Mouse (Mus musculus): ENCODE data around the gene Dgkz. TPM values are rescaled to one million over a fixed set of nuclear protein-coding genes. Genes with fewer than 3 reads are reported as not detected.

Gene Dgkz
- polyA plus RNA-seq, 1 experiment from 2014 or later, result 32.2 TPM

DNA sequence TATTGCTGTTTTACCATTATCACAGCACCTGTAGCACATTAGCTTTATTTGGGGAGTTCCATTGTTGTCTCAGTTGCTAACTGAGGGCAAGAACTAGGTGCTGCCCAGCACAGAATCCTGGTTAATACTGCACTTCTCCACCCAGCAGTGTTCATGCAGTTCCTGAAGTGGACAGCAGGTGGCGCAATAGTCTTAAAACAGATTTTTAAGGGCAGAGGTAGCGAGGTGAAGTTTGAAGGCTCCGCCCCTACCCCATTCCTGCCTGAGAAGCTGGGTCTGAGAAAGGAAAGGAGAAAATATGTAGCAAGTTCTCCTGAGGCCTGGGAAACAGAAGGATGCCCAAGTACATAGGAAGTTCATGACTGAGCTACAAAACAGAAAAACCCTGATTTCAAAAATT lies 11.9 kb upstream of the Dgkz start:
- 3% methylated on average over 3 of the region's 3 CpGs for WGBS
- peak; percentile 28; the same call in 1 of the 2 replicates for ATAC-seq (replicated peaks)
- H3K36me3 ChIP-seq (replicated peaks), result no peaks in the 10 kb centered on the region
- H3K9me3 ChIP-seq, result no peaks in the 10 kb centered on the region
- H3K4me3 ChIP-seq, result no peak overlapping the region
- H3K27ac ChIP-seq, result no peak overlapping the region
- no peak overlapping the region for H3K4me2 ChIP-seq
- H3K4me1 ChIP-seq, result peaks cover 6% of the 10 kb centered on the region
- 0 out of 2 replicates have a peak, but pooled peaks cover 3% of the 10 kb centered on the region for H3K27me3 ChIP-seq (replicated peaks)
- no peak overlapping the region for H3K9ac ChIP-seq

DNA sequence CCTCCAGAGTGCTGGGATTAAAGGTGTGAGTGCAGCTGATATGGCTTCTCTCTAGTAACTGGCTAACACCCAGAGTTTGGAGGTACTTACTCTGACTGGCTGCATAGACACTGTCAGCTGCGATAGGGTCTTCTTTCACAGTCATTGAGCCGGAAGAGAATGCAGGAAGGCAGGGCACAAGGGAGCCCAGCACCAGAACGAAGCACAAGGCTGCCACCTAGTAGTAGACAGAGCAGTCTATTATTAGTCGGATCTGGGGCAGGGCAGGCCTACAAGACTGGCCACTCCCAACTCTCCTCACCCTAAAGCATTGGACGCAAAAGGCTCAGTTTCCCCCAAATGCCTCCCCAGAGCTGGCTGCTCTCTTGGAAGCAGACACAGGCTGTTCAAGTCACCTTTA lies 10.4 kb upstream of the Dgkz start:
- ATAC-seq (replicated peaks), result 0 out of 2 replicates have a peak, but pooled peaks have one; percentile 22
- peaks cover 6% of the 10 kb centered on the region for H3K4me1 ChIP-seq
- H3K36me3 ChIP-seq (replicated peaks), result no peaks in the 10 kb centered on the region
- H3K9ac ChIP-seq, result no peak overlapping the region
- H3K9me3 ChIP-seq, result no peaks in the 10 kb centered on the region
- H3K4me2 ChIP-seq, result no peak overlapping the region
- WGBS, result 7% methylated on average over 5 of the region's 5 CpGs
- H3K27me3 ChIP-seq (replicated peaks), result 0 out of 2 replicates have a peak, but pooled peaks cover 3% of the 10 kb centered on the region
- H3K4me3 ChIP-seq, result no peak overlapping the region
- no peak overlapping the region for H3K27ac ChIP-seq

DNA sequence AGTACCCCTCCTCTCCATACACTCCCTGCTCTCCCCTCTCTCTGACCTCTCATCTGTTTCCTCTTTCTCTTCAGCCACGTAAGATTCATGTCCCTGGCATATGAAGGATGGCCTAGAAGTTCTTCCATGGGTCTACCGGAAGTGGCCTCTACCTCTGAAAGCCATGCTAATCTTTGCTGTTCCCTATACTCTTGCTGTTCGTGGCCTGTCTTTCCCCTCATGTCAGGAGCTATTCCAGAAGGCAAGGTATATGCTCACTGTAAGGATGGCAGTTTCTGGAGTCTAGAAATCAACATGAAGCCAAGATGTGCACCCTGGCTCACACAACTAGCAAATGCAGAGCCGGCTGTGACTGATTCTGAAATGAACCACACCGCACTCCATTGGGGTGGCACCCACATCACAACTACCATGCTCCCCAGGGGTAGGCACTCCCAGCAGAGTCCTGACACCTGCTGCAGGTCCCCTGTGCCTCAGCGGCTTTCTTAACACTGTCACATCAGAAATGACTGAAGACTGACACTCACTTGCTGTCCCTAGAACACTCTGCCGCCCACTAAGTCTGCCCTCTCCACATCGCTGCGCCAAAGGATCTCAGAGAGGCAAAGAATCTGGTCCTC lies 9.4 kb upstream of the Dgkz start:
- Histone ChIP-seq H3K27ac (no peak overlapping the region), H3K27me3 (replicated peaks) (0 out of 2 replicates have a peak, but pooled peaks cover 3% of the 10 kb centered on the region), H3K36me3 (replicated peaks) (no peaks in the 10 kb centered on the region), H3K4me1 (peaks cover 9% of the 10 kb centered on the region), H3K9ac (no peak overlapping the region), H3K4me3 (no peak overlapping the region), H3K9me3 (no peaks in the 10 kb centered on the region), H3K4me2 (peak overlapping the region; percentile 37)
- no peak for ATAC-seq (replicated peaks)
- WGBS, result 38% methylated on average over 9 of the region's 9 CpGs

DNA sequence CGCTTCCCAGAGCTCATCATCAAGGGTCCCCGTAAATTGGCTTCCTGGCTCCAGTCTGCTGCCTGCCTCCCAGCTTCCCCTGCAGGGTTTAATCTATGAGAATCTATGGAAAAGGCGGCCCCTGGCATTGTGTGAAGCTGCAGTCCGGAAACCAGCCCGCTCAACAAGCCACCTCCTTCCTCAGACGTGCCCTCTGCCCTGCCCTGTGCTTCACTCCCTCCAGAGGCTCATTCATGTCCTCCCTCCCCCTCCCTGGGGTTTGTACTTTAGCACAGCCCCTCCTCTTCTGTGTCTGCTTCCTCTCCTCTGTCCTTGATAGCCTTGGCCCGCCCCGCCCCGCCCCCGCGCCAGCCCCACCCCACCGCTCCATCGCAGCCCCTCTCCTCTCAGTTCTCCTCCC lies 8.8 kb upstream of the Dgkz start:
- Histone ChIP-seq H3K4me1 (peaks cover 9% of the 10 kb centered on the region), H3K9me3 (no peaks in the 10 kb centered on the region), H3K4me3 (no peak overlapping the region), H3K27me3 (replicated peaks) (0 out of 2 replicates have a peak, but pooled peaks cover 3% of the 10 kb centered on the region), H3K9ac (no peak overlapping the region), H3K4me2 (peak overlapping the region; percentile 37), H3K27ac (no peak overlapping the region), H3K36me3 (replicated peaks) (no peaks in the 10 kb centered on the region)
- ATAC-seq (replicated peaks), result peak; percentile 64
- WGBS, result 2% methylated on average over 10 of the region's 13 CpGs

DNA sequence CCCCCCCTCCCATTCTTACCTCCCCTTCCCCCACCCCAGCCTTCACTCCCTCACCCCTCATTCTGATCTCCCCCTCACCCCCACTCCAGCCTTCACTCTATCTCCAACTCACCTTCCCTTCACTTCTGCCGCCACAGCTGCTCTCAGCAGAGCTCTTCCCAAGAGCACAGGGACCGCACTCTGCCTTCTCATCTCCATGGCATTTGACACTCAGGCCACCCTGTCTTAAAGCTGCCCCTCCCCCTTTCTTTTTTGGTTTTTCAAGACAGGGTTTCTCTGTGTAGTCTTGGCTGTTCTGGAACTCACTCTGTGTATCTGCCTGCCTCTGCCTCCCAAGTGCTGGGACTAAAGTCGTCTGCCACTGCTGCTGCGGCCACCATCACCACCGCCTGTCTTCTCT lies 5.2 kb upstream of the Dgkz start:
- H3K27ac ChIP-seq, result no peak overlapping the region
- peaks cover 16% of the 10 kb centered on the region for H3K27me3 ChIP-seq (replicated peaks)
- H3K36me3 ChIP-seq (replicated peaks), result no peaks in the 10 kb centered on the region
- peaks cover 27% of the 10 kb centered on the region for H3K4me1 ChIP-seq
- no peak overlapping the region for H3K9ac ChIP-seq
- no peak for ATAC-seq (replicated peaks)
- WGBS, result 49% methylated on average over 5 of the region's 5 CpGs
- H3K4me3 ChIP-seq, result no peak overlapping the region
- H3K9me3 ChIP-seq, result no peaks in the 10 kb centered on the region
- H3K4me2 ChIP-seq, result no peak overlapping the region

DNA sequence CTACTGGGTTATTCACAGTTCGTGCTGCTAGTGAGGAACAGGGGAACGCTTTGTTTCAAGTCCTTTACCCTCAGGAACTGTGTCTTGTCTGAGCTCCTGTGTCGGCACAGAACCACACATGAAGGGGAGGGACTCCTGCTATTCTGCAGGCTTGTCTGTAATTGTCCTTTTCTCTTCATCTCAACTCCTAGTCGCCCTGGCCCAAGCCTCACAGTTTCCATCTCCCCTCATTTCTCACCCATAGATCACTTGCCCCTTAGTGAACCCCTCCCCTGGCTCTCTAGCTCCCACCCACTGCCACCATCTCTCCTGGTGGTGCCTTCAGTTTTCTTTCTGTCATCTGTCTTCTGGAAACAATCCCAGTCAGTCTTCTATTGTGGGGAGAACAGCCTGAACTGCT lies 4.6 kb upstream of the Dgkz start:
- ATAC-seq (replicated peaks), result no peak
- no peak overlapping the region for H3K27ac ChIP-seq
- H3K4me1 ChIP-seq, result peaks cover 33% of the 10 kb centered on the region
- H3K36me3 ChIP-seq (replicated peaks), result no peaks in the 10 kb centered on the region
- 18% methylated on average over 4 of the region's 4 CpGs for WGBS
- H3K27me3 ChIP-seq (replicated peaks), result peaks cover 22% of the 10 kb centered on the region
- no peaks in the 10 kb centered on the region for H3K9me3 ChIP-seq
- no peak overlapping the region for H3K4me3 ChIP-seq
- H3K9ac ChIP-seq, result no peak overlapping the region
- H3K4me2 ChIP-seq, result no peak overlapping the region

DNA sequence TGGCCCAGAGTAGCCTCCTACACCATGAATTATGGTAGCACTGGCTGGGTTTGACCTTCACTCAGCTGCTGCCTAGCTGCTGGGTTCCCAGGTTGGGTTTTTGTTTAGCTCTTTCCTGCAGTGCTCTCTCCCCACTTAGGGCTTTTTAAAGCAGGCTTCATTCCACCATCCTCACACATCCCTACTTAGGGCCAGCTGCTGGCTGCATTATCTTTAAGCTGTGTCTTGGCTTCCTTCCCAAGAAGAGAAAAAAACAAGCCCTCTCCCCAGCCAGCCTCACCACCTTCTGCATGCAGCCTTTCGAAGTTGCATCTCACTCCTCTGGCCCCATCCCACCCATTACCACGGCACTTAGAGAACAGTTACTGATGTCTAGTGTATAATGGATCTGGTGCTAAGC lies 2.9 kb upstream of the Dgkz start:
- Histone ChIP-seq H3K9ac (no peak overlapping the region), H3K36me3 (replicated peaks) (no peaks in the 10 kb centered on the region), H3K27me3 (replicated peaks) (peaks cover 31% of the 10 kb centered on the region), H3K4me1 (peaks cover 28% of the 10 kb centered on the region), H3K9me3 (no peaks in the 10 kb centered on the region), H3K4me2 (no peak overlapping the region), H3K4me3 (no peak overlapping the region), H3K27ac (0 out of 2 replicates have a peak overlapping the region, but pooled peaks have one; percentile 7)
- no peak for ATAC-seq (replicated peaks)
- WGBS, result 33% methylated on average over 2 of the region's 2 CpGs

DNA sequence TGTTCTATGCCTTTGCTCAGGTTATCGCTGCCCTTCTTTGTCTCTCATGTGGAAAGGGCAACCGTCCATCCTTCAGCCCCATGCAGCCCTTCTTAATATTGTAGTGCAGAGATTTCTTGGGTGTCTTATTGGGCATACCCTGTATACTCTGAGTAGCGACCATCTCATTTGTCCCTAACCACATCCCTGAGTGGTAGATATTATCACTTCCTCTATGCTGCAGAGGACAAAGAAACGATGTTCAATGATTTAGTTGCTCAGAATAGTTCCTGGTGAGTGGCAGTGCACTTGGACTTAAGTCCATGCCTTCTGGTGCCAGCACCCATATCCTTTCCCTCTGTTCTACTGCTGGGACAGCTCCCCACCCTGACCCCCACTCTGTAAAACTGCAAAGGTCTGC lies 2.3 kb upstream of the Dgkz start:
- Histone ChIP-seq H3K9ac (no peak overlapping the region), H3K4me3 (no peak overlapping the region), H3K27ac (0 out of 2 replicates have a peak overlapping the region, but pooled peaks have one; percentile 7), H3K27me3 (replicated peaks) (peaks cover 31% of the 10 kb centered on the region), H3K4me1 (peaks cover 28% of the 10 kb centered on the region), H3K9me3 (no peaks in the 10 kb centered on the region), H3K36me3 (replicated peaks) (no peaks in the 10 kb centered on the region), H3K4me2 (no peak overlapping the region)
- WGBS, result 85% methylated on average over 4 of the region's 4 CpGs
- ATAC-seq (replicated peaks), result no peak

DNA sequence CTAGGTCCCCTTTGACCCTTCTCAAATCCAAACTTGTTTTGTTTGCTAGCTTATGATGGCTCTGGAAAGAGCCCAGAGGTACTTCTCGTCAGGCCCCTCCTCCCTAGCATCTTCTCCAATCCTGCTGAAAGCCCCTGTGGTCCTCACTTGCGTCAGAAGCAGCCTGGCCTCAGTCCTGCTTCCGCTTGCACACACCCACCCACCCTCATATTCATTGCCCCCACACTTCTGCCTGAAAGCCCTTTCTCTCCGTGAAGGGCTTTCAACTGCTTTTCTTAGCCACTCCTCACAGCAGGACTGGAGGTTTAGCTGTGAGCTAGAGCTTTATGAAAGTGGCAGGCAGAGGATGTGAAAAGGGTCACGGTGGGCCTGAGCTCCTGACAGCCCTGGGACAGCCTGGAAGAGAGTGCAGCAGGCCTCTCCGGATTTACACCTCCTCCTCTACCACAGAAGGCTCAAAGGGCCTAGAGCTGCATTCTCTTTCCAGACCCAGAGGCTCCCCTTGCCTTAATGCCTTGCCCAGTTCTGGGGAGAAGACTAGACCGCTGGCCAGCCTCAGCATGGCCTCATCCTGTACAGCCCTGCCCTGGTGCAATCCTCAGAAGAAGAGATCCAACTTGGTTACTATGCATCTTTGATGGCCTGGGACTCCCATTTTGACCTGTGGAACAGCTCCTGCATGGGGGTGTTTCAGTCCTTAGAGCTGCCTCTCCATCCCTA lies 2.1 kb downstream of the Dgkz start:
- Histone ChIP-seq H3K27ac (no peak overlapping the region), H3K4me2 (no peak overlapping the region), H3K4me3 (no peak overlapping the region), H3K9ac (no peak overlapping the region), H3K9me3 (no peaks in the 10 kb centered on the region), H3K36me3 (replicated peaks) (no peaks in the 10 kb centered on the region), H3K27me3 (replicated peaks) (peaks cover 31% of the 10 kb centered on the region), H3K4me1 (peaks cover 38% of the 10 kb centered on the region)
- 30% methylated on average over 7 of the region's 7 CpGs for WGBS
- ATAC-seq (replicated peaks), result no peak

DNA sequence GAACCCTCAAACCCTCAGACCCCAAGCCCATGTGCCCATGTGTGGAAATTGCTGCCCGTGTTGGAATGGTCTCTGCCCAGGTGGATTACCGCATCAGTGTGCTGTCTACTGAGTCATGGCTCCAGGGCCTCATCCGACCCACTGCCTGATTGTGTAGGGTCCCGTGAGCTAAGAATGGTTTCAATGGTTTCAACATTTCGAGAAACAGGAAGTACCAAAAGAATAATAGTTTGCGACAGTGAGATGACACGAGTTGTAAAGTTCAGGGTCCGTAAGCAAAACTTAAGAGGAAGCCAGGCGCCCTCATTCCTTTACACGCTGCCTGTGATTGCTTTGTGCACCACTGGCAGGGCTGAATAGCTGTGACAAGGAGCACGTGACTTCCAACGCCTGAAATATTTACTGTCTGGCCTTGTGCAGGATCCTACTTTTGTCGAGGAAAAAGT lies 3.5 kb downstream of the Dgkz start:
- no peak overlapping the region for H3K4me3 ChIP-seq
- ATAC-seq (replicated peaks), result peak; percentile 34; the same call in 1 of the 2 replicates
- peaks cover 28% of the 10 kb centered on the region for H3K27me3 ChIP-seq (replicated peaks)
- WGBS, result 36% methylated on average over 13 of the region's 13 CpGs
- peak overlapping the region; percentile 36; the same call in 1 of the 2 replicates for H3K4me2 ChIP-seq
- no peaks in the 10 kb centered on the region for H3K9me3 ChIP-seq
- H3K36me3 ChIP-seq (replicated peaks), result no peaks in the 10 kb centered on the region
- no peak overlapping the region for H3K9ac ChIP-seq
- peaks cover 32% of the 10 kb centered on the region for H3K4me1 ChIP-seq
- H3K27ac ChIP-seq, result peak overlapping the region; percentile 59; the same call in 1 of the 2 replicates

DNA sequence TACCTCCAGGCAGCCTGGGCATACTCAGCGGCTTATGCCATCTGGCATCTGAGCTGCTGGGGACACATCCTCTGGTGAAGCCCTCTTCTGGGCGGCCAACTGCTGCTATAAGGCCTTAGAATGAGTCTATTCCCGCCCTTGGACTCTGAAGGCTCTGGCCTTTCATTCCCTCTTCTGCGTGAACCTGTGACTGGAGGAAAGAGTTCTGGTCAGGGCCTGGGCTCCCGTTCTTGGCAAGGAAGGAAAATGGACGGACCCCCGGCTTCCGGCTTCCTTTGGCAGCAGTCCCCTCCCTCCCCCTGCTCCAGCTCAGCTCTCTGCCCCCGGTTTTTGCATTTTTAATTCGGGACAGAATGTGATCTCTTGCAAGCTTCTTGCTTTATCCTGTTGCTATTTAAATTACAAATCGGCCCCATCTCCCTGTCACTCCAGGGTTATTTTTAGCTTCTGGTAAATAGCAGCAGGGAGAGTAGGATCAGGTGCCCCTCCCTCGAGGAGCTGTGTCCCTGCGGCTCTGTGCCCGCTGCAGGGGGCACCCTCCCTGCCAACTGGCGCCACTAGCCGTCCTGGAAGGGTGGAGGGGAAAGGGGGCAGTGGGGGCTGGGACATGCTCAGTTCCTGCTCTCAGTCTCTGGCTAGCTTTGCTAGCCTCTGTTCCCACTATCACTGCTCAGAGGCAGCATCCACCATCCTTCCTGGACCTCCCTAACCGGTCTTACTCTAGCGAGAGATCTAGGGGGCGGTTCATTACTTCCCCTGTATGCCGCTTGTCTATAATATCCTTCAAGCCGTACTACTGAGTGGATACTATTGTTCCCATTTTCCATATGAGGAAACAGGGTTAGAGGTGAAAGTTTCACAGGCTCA lies 4.2 kb downstream of the Dgkz start:
- Histone ChIP-seq H3K27me3 (replicated peaks) (peaks cover 24% of the 10 kb centered on the region), H3K9ac (0 out of 2 replicates have a peak overlapping the region, but pooled peaks have one; percentile 5), H3K4me3 (no peak overlapping the region)

DNA sequence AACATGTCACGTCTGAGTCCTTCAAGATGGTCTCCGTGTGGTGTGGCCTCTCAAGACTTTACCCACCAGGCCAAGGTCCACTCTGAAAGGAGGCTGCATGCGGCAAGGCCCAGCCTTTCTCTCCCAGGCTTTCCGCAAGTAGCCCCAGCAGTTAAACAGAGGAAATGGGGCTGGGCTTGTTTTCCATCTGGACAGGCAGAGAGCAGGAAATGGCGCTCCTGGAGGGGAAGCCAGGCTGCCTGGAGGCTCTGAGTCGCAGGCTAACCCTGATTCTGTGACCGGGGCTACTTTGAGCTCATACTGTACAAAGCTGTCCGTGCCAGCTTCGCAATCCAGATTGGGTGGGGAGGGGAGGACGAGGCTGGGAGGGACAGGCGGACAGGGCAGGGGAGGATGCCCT lies 7.7 kb downstream of the Dgkz start:
- Histone ChIP-seq H3K9ac (no peak overlapping the region), H3K4me2 (no peak overlapping the region), H3K27ac (no peak overlapping the region), H3K36me3 (replicated peaks) (no peaks in the 10 kb centered on the region), H3K9me3 (no peaks in the 10 kb centered on the region), H3K4me1 (peaks cover 21% of the 10 kb centered on the region), H3K4me3 (no peak overlapping the region), H3K27me3 (replicated peaks) (peaks cover 8% of the 10 kb centered on the region; the same call in 1 of the 2 replicates)
- WGBS, result 80% methylated on average over 11 of the region's 11 CpGs
- ATAC-seq (replicated peaks), result no peak

More for the DNA sequence above, 4.2 kb downstream of the Dgkz start:
- H3K36me3 ChIP-seq (replicated peaks), result no peaks in the 10 kb centered on the region
- H3K27ac ChIP-seq, result peak overlapping the region; percentile 59
- peaks cover 32% of the 10 kb centered on the region for H3K4me1 ChIP-seq
- WGBS, result 15% methylated on average over 21 of the region's 21 CpGs
- peak overlapping the region; percentile 36 for H3K4me2 ChIP-seq
- no peaks in the 10 kb centered on the region for H3K9me3 ChIP-seq
- peak; percentile 55 for ATAC-seq (replicated peaks)
